Mouse (Mus musculus): ENCODE measurements at regions not wholly inside any gene's neighbourhood (a gene's known extent, or its start where the extent isn't known, plus 50 kb on each side); places are given as distances from the start of the nearest gene placed in this dataset.

DNA sequence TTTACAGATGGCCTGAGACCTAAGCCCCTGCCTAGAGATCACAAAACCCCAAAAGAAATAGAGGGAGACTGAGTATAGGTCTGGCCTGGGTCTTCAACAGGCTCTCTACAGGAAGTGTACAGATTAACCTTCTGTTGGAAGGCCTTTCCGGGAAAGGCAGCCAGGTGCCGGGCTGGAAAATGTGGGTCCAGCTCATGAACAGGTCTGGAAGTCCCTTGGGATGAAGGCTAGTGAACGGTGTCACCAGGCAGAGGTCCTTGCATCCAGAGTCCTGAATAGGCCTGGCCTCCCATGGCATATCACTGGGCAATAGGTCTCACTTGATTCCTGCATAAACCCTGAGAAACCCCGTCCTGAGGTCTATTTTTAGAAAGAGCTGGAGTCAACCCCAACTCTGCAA, 140.1 kb downstream of the Chst1 start:
- H3K27ac ChIP-seq (replicated peaks): no peak overlapping the region
- no peaks in the 10 kb centered on the region for H3K9me3 ChIP-seq
- H3K27me3 ChIP-seq: 0 out of 2 replicates have a peak, but pooled peaks cover 8% of the 10 kb centered on the region
- ATAC-seq (ENCODE audit: low FRiP score, low read depth): no peak
- no peak overlapping the region for H3K4me3 ChIP-seq
- no peak overlapping the region for H3K4me2 ChIP-seq (replicated peaks)
- H3K36me3 ChIP-seq: no peaks in the 10 kb centered on the region
- H3K9ac ChIP-seq (replicated peaks): no peak overlapping the region
- WGBS: 88% methylated on average over 4 of the region's 4 CpGs
- peaks cover 24% of the 10 kb centered on the region for H3K4me1 ChIP-seq

DNA sequence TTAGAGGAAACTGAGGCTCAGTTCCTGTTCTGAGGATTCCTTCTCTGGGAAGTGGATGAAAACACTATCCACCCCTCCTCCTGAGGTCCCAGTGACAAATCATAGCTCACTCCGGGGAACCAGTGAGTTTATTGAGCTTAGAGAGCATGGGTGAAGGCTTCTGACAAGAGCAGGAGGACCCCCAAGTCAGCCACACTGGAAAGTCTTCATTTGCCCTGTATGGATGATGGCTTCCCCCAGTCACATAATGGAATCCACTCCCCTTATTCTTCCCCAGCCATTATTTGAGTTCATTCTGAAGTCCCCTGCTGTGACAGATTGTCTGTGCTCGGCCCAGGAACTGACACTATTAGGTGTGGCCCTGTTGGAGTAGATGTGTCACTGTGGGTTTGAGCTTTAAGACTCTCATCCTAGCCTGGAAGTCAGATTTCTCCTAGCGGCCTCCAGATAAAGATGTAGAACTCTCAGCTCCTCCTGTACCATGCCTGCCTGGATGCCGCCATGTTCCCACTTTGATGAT, 141.3 kb downstream of the Chst1 start:
- H3K4me1 ChIP-seq: peaks cover 24% of the 10 kb centered on the region
- no peaks in the 10 kb centered on the region for H3K9me3 ChIP-seq
- ATAC-seq (ENCODE audit: low FRiP score, low read depth): no peak
- no peak overlapping the region for H3K4me2 ChIP-seq (replicated peaks)
- no peak overlapping the region for H3K27ac ChIP-seq (replicated peaks)
- no peaks in the 10 kb centered on the region for H3K36me3 ChIP-seq
- H3K4me3 ChIP-seq: no peak overlapping the region
- H3K27me3 ChIP-seq: 0 out of 2 replicates have a peak, but pooled peaks cover 8% of the 10 kb centered on the region
- WGBS: 73% methylated on average over 4 of the region's 4 CpGs
- H3K9ac ChIP-seq (replicated peaks): no peak overlapping the region

DNA sequence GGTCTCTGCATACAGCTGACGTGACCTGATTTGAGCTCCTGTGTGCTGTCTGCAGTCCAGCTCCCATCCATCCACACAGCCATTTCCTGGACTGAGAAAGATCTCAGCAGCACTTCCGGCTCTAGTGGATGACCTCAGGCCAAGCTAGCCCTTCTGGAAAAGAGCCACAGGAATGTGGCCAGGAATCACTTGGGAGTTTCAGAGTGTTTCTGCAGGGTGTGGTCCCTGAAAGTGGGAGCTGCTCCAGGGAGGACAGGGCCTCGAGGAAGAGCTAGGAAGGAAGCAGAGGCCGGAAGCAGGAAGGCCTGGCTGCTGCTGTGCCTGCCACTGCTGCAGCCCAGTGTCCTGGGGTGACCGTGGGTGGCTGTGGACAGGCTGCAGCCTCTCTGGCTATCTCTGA, 142.5 kb downstream of the Chst1 start:
- Histone ChIP-seq H3K9me3 (no peaks in the 10 kb centered on the region), H3K9ac (replicated peaks) (no peak overlapping the region), H3K27ac (replicated peaks) (no peak overlapping the region), H3K36me3 (no peaks in the 10 kb centered on the region), H3K4me1 (peaks cover 24% of the 10 kb centered on the region), H3K4me2 (replicated peaks) (no peak overlapping the region), H3K27me3 (0 out of 2 replicates have a peak, but pooled peaks cover 8% of the 10 kb centered on the region), H3K4me3 (no peak overlapping the region)
- 75% methylated on average over 5 of the region's 5 CpGs for WGBS
- no peak for ATAC-seq (ENCODE audit: low FRiP score, low read depth)

GRCm38 (mm10) chr2:92742671-92743070, 143.2 kb downstream of the Chst1 start:
- Histone ChIP-seq H3K9me3 (no peaks in the 10 kb centered on the region), H3K9ac (replicated peaks) (no peak overlapping the region), H3K4me1 (peaks cover 21% of the 10 kb centered on the region), H3K27me3 (0 out of 2 replicates have a peak, but pooled peaks cover 8% of the 10 kb centered on the region), H3K4me3 (no peak overlapping the region), H3K4me2 (replicated peaks) (no peak overlapping the region), H3K36me3 (no peaks in the 10 kb centered on the region), H3K27ac (replicated peaks) (no peak overlapping the region)
- no peak for ATAC-seq (ENCODE audit: low FRiP score, low read depth)

DNA sequence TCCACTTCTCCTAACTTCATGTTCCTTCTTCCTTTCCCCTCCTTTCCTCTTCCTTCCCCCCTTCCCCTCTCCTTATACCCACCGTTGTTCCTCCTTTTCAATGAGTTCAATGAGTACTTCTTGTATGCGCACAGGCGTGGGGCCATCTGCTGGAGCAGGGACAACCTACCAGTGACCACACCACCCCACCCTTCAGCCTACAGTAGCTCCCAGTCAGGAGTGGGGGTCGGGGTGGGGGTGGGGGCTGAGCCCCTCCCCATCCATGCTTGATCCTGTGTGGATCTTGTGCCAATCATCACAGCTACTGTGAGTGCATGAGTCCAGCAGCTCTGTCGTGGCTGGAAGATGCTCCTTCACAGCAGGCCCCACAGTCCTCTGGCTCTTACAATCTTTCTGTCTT, 143.6 kb downstream of the Chst1 start:
- ATAC-seq (ENCODE audit: low FRiP score, low read depth): peak; percentile 34; the same call in 1 of the 2 replicates
- peaks cover 16% of the 10 kb centered on the region for H3K4me1 ChIP-seq
- H3K9me3 ChIP-seq: no peaks in the 10 kb centered on the region
- H3K27me3 ChIP-seq: 0 out of 2 replicates have a peak, but pooled peaks cover 8% of the 10 kb centered on the region
- H3K4me3 ChIP-seq: no peak overlapping the region
- H3K36me3 ChIP-seq: no peaks in the 10 kb centered on the region
- WGBS: 42% methylated on average over 5 of the region's 5 CpGs
- H3K27ac ChIP-seq (replicated peaks): no peak overlapping the region
- H3K9ac ChIP-seq (replicated peaks): no peak overlapping the region
- no peak overlapping the region for H3K4me2 ChIP-seq (replicated peaks)

DNA sequence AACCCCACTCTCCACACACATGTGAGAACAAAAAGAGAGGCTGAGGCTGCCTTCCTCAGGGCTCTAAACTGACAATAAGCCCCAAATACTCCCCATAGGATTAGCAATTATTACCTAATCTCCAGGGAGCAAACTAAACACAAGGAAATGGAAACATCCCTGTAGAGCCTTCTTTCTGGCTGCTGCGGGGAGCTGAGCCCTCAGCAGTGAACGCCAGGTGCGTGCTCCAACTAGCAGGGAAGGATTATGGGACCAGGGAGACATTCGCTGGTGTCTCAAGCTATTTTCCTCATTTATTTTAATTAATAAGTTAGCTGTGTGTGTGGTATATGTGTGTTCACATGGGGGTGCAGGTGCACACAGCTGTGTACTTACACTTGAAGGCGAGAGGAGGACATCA, 144.4 kb downstream of the Chst1 start:
- no peak; the same call in 1 of the 2 replicates for ATAC-seq (ENCODE audit: low FRiP score, low read depth)
- Histone ChIP-seq H3K4me3 (no peak overlapping the region), H3K36me3 (no peaks in the 10 kb centered on the region), H3K27me3 (0 out of 2 replicates have a peak, but pooled peaks cover 12% of the 10 kb centered on the region), H3K27ac (replicated peaks) (no peak overlapping the region; the same call in 1 of the 2 replicates), H3K4me1 (peaks cover 14% of the 10 kb centered on the region), H3K4me2 (replicated peaks) (no peak overlapping the region), H3K9me3 (no peaks in the 10 kb centered on the region), H3K9ac (replicated peaks) (no peak overlapping the region)
- WGBS: 27% methylated on average over 5 of the region's 5 CpGs

DNA sequence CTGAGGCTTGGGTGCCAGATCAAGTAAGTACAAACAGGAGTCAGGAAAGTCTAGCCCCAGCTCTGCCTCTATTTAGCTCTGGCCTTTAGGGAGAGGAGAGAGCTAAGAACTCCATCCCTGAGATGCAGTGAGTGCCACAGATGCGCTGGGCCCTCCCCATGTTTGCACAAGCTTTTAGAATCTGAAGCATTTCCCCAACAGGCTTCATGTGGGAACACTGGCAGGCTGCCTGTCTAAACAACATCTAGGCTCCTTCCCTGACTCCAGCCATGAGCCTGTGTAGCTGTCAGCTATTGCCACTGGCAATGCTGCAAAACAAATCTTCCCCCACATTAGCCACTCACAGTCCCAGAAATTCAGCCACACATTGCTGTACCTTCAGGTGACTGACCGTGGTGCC, 147.9 kb downstream of the Chst1 start:
- no peak for ATAC-seq (ENCODE audit: low FRiP score, low read depth)
- 76% methylated on average over 2 of the region's 2 CpGs for WGBS
- H3K36me3 ChIP-seq: no peaks in the 10 kb centered on the region
- H3K4me2 ChIP-seq (replicated peaks): no peak overlapping the region
- no peak overlapping the region for H3K27ac ChIP-seq (replicated peaks)
- peaks cover 14% of the 10 kb centered on the region for H3K4me1 ChIP-seq
- no peak overlapping the region for H3K4me3 ChIP-seq
- 0 out of 2 replicates have a peak, but pooled peaks cover 11% of the 10 kb centered on the region for H3K27me3 ChIP-seq
- H3K9me3 ChIP-seq: no peaks in the 10 kb centered on the region
- H3K9ac ChIP-seq (replicated peaks): no peak overlapping the region

DNA sequence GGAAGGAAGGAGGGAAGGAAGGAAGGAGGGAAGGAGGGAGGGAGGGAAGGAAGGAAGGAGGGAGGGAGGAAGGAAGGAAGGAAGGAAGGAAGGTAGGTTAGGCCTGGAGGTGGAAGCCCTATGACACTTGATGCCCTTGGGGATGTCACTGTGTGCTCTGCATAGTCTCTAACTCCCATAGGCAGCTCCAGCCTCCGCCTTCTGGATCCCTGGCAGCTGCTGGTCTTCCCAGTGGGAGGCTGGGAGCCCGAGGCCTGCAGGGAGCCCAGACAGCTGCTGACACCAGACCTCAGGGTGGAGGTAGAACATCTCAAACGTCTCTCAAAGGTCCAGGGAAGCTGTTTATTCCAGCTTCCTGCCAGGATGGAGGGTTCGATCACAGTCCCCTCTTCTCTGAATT, 150.6 kb downstream of the Chst1 start:
- Histone ChIP-seq H3K27ac (replicated peaks) (no peak overlapping the region), H3K27me3 (peaks cover 13% of the 10 kb centered on the region; the same call in 1 of the 2 replicates), H3K9ac (replicated peaks) (no peak overlapping the region), H3K4me1 (no peaks in the 10 kb centered on the region; the same call in 1 of the 2 replicates), H3K4me3 (no peak overlapping the region), H3K36me3 (no peaks in the 10 kb centered on the region), H3K4me2 (replicated peaks) (no peak overlapping the region), H3K9me3 (no peaks in the 10 kb centered on the region)
- 49% methylated on average over 4 of the region's 4 CpGs for WGBS
- no peak for ATAC-seq (ENCODE audit: low FRiP score, low read depth)

DNA sequence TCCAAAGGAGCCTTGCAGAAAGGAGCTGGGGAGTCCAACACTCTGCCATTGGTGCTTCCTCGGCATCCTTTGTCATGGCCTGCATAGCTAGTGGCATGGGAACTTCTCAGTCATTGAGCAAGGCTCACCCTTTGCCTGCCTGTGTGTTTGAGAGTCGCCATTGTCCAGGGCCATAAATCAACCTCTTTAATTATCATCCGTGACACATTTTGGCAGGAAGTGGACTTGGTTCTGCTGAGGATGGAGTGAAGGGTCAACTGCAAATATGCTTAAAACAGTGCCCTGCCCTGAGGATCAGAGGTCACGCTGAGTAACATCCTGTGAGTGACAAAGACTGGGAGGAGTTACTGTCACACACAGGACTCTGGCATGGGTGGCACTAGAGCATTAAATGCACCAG, 151.2 kb downstream of the Chst1 start:
- Histone ChIP-seq H3K27me3 (peaks cover 13% of the 10 kb centered on the region; the same call in 1 of the 2 replicates), H3K9ac (replicated peaks) (no peak overlapping the region), H3K4me2 (replicated peaks) (no peak overlapping the region), H3K4me1 (no peaks in the 10 kb centered on the region; the same call in 1 of the 2 replicates), H3K27ac (replicated peaks) (no peak overlapping the region), H3K9me3 (no peaks in the 10 kb centered on the region), H3K36me3 (no peaks in the 10 kb centered on the region), H3K4me3 (no peak overlapping the region)
- WGBS: 68% methylated on average over 4 of the region's 4 CpGs
- no peak for ATAC-seq (ENCODE audit: low FRiP score, low read depth)

DNA sequence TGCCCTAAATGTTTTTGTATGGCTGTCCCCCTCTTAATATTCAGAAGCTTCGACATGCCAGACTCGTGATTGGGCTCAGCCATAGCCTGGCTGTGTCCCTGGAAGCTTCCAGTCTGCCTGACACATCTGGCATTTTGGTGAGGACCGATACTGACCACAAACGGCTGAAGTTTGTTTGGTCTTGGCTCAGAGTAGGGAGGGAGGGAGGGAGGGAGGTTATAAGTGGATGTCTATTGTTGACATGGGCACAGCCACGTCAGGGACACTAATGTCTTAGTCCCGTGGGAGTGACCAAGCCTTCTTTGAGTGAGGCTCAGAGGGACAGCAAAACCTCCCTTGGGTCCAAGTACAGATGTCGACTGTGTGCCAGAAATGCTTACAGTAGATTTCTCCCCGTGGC, 151.7 kb downstream of the Chst1 start:
- no peak for ATAC-seq (ENCODE audit: low FRiP score, low read depth)
- no peaks in the 10 kb centered on the region for H3K36me3 ChIP-seq
- H3K27me3 ChIP-seq: peaks cover 13% of the 10 kb centered on the region; the same call in 1 of the 2 replicates
- H3K9me3 ChIP-seq: no peaks in the 10 kb centered on the region
- no peak overlapping the region for H3K4me2 ChIP-seq (replicated peaks)
- H3K4me3 ChIP-seq: no peak overlapping the region
- 54% methylated on average over 8 of the region's 8 CpGs for WGBS
- no peak overlapping the region for H3K27ac ChIP-seq (replicated peaks)
- no peak overlapping the region for H3K9ac ChIP-seq (replicated peaks)
- no peaks in the 10 kb centered on the region; the same call in 1 of the 2 replicates for H3K4me1 ChIP-seq

DNA sequence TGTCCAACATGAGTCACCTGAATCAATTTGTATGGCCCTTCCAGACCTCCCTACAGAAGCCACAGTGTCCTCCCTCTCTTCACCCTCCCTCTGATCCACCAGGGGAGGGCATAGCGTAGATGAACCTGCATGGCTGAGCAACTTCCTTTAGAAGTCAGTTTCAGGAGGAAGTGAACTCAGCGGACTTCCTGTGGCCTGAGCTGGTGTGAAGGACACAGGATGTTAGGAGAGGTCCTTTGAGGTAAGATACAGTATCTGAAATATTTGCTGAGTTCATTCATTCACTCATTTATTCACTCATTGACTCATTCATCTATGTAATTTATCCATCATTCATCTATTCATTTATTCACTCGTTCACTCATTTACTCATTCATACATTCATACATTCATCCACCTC, 152.6 kb downstream of the Chst1 start:
- 85% methylated on average over 3 of the region's 3 CpGs for WGBS

GRCm38 (mm10) chr2:92752794-92753193, 153.3 kb downstream of the Chst1 start:
- no peaks in the 10 kb centered on the region; the same call in 1 of the 2 replicates for H3K4me1 ChIP-seq
- WGBS: 90% methylated on average over 8 of the region's 8 CpGs
- no peak overlapping the region for H3K4me3 ChIP-seq
- H3K27ac ChIP-seq (replicated peaks): no peak overlapping the region
- H3K4me2 ChIP-seq (replicated peaks): no peak overlapping the region
- H3K9ac ChIP-seq (replicated peaks): no peak overlapping the region
- H3K27me3 ChIP-seq: peaks cover 13% of the 10 kb centered on the region; the same call in 1 of the 2 replicates
- no peaks in the 10 kb centered on the region for H3K9me3 ChIP-seq
- H3K36me3 ChIP-seq: no peaks in the 10 kb centered on the region
- no peak for ATAC-seq (ENCODE audit: low FRiP score, low read depth)

More for the DNA sequence above, 152.6 kb downstream of the Chst1 start:
- no peak overlapping the region for H3K4me3 ChIP-seq
- no peaks in the 10 kb centered on the region for H3K9me3 ChIP-seq
- H3K4me1 ChIP-seq: no peaks in the 10 kb centered on the region; the same call in 1 of the 2 replicates
- H3K36me3 ChIP-seq: no peaks in the 10 kb centered on the region
- ATAC-seq (ENCODE audit: low FRiP score, low read depth): no peak
- H3K9ac ChIP-seq (replicated peaks): no peak overlapping the region
- peaks cover 13% of the 10 kb centered on the region; the same call in 1 of the 2 replicates for H3K27me3 ChIP-seq
- no peak overlapping the region for H3K4me2 ChIP-seq (replicated peaks)
- no peak overlapping the region for H3K27ac ChIP-seq (replicated peaks)

Data from midbrain, embryonic 12.5 days (tissue).